Mouse (Mus musculus) adrenal gland, postnatal 4 days (tissue): ENCODE measurements at regions not wholly inside any gene's neighbourhood (a gene's known extent, or its start where the extent isn't known, plus 50 kb on each side); places are given as distances from the start of the nearest gene placed in this dataset.

Experiments used
- DNase-seq, 2 experiments: peaks; one replicate each; pipeline ENCODE4 v3.0.0; 2021 to 2022; ENCODE audit warnings: low spot score in 2 of 2, mixed read lengths in 2 of 2

GRCm38 (mm10) chr1:81516575-81517210 is 439.9 kb downstream of the Nyap2 start:
- DNase-seq = no peak

- DNase-seq = no peak
Observed at GRCm38 (mm10) chr1:81520420-81521273, 443.9 kb downstream of the Nyap2 start.

DNA sequence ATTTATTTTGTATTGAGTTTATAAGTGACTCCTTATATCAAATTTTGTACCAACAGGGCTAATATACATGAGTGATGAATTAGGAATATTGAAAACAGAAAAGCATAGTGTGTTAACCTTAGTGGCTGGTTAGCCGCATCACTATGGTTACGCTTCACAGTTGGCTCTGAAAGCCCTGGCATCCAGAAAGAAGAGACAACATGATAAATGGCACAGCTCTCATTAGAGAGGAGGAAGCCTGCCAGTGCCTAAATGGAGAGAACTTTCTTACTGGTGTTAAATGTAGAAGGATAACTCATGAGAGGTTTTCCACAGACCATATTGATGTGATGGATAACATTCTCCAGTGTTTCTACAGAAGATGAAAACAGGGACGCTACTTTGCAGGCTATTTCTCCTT is 446.2 kb downstream of the Nyap2 start:
- no peak for DNase-seq

DNA sequence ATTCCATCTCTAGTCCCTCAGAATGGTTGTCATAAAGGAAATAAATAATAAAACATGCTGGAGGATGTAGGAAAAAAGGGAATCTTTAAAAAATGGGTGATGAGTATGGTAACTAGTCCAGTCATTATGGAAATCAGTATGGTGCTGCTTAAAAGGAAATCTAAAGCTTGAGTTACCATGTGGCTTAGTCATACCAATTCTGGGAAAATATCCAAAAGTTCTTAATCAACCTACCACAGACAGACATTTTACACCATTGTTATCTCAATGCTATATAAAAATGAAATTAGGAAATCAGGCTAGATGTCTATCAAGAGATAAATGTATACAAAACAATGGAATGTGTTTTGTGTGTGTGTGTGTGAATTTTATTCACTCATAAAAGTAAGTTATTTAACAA is 449.1 kb downstream of the Nyap2 start:
- no peak for DNase-seq

GRCm38 (mm10) chr1:81537836-81538235 is 461.1 kb downstream of the Nyap2 start:
- DNase-seq = no peak

DNA sequence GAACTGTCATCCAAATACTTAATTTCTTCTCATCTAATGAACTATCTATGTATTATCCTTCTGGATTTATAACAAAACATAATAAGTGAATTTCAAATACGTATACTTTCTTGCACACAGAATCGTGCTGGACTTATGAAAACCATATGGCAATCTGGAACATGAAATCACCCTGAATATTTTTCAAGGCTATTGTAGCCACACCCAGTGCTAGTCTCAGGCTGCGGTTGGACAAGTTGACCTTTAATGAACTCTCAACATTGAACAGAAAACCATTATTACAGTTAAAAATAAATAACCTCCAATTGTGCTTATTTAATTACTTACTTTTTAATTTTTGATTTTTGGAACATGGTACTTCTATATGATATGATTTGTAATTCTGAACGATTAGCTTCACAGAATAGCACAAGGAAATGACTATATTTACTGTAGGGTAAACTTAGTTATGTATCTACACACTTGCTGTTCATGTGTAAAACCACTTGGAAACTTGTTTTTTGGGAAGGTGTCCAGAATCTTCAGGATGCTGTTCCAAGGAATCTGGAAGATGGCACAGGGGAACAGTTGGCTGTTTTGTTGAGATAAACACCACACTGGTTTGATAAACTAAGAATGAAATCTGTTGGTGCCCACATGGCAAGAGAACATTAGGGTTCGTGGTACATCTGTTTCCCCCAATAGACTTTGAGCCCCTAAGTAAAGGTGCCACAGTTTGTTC is 463.0 kb downstream of the Nyap2 start:
- DNase-seq = no peak

- no peak for DNase-seq
Observed at GRCm38 (mm10) chr1:81548906-81549305, 472.2 kb downstream of the Nyap2 start.

DNA sequence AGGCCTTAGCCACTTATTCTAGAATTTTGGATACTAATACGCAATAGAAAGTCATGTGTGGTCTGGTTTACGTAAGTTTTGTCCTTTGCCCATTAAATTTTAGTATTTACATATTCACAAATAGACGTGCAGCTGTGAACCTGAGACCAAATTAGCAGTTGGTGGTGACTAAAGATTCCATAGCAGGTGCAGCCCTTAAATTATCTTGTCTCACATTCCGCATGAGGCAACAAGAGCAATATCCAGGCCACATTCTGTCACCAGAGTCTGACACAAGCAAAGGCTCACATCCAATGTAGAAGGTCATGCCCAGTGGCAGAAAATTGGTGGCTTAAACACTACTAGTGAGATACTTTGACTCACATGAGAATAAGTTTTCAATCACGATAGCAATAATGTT is 473.0 kb downstream of the Nyap2 start:
- DNase-seq = no peak

DNA sequence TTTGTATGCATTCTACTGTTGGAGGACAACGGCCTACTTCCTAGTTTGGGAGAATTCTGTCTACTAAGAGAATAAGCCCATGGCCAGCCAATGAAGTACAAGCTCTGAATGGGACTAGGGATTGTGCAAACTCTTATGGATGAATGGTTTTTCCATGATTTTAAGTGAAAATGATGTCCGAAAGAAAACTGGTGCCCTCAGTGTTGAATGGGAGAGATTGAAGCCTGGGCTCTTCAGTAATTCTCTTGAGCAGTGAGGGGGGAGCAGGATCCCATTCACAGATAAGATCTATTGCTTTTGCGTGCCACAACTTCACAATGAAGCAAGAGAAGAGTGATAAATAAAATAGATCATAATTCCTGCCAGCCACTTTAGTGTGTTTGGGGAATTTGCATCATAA is 476.0 kb downstream of the Nyap2 start:
- DNase-seq = no peak

GRCm38 (mm10) chr1:81576965-81577664 is 500.4 kb downstream of the Nyap2 start:
- no peak for DNase-seq

DNA sequence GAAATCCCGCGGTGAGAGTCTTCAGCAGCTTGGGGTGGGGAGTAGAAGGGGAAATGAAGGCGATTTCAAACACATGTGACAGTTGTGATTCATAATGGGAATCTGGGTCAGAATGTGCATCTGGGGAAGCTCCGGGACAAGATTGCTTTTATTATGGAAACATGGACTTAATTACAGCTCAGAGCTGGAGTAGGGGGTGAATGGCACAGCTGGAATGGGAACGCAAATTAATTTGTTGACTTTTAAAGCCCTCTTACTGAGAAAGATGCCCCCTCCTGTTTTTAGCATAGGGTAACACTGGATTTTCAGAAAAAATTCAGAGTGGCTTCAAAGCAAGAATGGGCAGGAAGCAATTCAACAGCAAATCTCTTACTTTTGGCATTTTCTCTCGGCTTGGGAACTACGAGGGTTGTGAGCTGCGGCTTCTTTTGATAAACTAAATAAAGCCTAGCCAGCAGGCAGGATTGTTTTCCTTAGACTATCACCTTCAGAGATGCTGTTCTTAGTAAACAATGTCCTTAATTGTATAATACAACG is 501.0 kb downstream of the Nyap2 start:
- no peak for DNase-seq

- no peak for DNase-seq
Observed at GRCm38 (mm10) chr1:81581208-81581607, 504.5 kb downstream of the Nyap2 start.

DNA sequence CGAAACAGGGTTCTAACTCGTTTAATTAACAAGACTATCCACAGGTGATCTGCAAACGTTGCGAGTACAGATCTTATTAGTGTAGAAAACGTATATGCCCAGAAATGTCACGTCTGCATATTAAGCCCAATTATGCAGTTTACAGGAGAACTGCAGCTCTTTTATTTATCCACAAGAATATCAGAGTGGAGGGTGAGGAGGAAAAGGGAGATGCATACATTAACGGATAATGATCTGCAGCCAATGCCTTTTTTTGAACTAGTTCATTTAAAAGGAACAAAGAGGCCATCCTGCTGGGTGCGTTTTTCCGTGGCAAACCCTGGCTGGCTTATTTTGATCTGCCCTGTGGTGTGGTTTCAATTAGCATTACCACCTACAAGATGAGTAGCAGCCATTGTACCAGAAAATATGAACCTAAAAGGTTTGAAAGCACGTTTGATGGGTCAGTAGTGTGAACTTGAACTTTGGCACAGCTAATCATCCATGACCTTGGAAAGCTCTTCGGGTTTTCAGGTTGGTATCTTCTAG is 511.1 kb downstream of the Nyap2 start:
- no peak for DNase-seq

GRCm38 (mm10) chr1:81591623-81592022 is 514.9 kb downstream of the Nyap2 start:
- no peak for DNase-seq

- no peak for DNase-seq
Observed at GRCm38 (mm10) chr1:81593280-81594182, 516.8 kb downstream of the Nyap2 start.

GRCm38 (mm10) chr1:81594183-81594515 is 517.4 kb downstream of the Nyap2 start:
- DNase-seq = no peak

GRCm38 (mm10) chr1:81594606-81595005 is 517.9 kb downstream of the Nyap2 start:
- no peak for DNase-seq

DNA sequence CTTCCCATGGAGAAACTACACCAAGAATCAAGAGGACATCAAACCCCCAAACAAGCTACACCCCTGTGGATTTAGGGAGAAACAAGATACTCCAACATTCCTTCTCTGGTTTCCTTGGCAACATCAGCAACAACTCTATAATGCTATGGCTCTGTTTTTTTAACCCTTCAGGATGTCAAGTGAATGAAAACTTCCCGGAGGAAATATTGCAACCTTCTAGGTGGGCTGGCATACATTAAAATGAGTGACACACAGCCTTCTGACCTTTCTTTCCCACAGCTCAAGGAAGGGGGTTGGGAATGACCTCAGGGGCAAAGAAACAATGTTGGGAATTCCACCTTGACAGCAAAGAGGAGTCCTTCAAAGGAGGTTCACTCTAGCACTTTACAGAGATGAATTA is 532.0 kb downstream of the Nyap2 start:
- no peak for DNase-seq

DNA sequence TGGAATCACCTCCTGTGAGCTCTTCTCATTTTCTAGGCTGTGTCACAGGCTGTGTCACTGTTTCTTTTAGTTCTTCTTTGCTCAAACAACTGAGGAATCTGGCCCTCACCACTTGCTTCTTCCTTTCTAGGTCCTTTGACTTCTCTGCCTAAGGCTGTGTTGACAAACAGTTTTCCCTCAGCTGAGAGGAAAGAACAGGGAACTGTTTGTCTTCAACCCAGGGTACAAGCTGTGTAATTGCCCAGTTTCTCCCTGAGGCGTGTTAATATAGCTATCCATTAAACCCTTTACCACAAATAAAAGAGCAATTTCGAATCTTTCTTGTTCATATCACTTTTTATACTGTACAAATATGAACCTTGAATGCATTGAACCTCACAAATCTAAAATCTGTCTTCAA is 542.1 kb downstream of the Nyap2 start:
- no peak for DNase-seq

DNA sequence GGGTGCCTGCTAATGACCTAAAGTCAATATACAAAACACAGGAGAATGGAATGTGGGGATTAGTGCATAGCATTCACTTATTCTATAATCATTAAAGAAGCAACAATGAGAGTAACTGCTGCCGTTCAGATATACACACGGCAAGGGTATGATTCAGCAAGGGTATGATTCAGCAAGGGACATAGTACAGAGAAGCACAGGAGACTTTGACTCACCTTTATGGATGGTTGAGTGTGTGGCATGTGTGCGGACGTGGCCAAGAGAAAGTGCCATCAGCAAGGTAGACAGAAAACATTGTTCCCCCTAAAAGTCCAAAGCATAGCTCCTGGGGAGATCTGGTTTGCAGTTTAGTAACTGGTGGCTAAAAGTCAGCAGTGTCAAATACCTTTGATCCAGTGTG is 547.4 kb downstream of the Nyap2 start:
- no peak for DNase-seq
